Mouse (Mus musculus): ENCODE results near the gene Slc6a16. TPM values are rescaled to one million over a fixed set of nuclear protein-coding genes. Genes with fewer than 3 reads are reported as not detected.

Slc6a16 gene
- total and polyA plus RNA-seq, 3 experiments = not detected

GRCm38 (mm10) chr7:45253806-45254205 lies 12.9 kb downstream of the Slc6a16 start:
- DNase-seq = no peak

GRCm38 (mm10) chr7:45255822-45256221 lies 14.9 kb downstream of the Slc6a16 start:
- DNase-seq = peak; percentile 34

DNA sequence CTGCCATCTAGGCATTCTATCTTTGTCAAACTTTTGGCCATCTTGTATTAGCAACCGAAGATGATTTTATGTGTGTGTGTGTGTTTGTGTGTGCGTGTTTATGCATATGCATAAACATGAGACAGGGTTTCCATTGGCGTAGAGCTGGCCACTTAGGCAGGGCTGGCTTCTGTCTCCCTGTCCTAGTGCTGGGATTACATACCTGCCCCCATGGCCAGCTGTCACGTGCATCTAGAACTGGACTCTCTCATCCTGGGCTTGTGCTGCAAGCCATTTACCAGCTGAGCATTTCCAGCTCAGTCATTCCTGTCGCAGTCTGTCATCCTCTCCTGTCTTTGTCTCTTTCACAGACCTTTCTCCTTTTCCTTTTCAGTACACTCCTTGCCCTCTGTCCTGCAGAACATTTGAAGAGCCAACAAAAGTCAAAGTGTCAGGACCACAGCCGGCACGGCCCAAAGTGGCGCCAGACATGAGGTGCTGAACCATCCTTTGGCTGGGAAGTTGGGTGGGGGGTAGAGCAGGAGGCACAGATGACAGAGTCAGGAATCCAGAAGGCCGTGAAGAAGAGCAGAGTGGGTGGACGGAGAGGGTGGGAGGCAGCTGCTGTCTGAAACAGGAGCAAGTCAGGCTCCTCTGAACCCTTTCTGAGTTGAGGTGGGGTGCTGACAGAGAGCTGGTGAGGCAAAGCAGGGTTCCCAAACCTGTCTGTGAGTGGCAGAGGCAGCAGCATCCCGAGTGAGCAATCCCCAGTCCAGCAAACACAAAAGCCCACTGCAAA lies 16.4 kb downstream of the Slc6a16 start:
- no peak for DNase-seq

GRCm38 (mm10) chr7:45259281-45259680 lies 18.4 kb downstream of the Slc6a16 start:
- DNase-seq = no peak

- no peak for DNase-seq
Observed at GRCm38 (mm10) chr7:45262266-45262665, 21.4 kb downstream of the Slc6a16 start.

GRCm38 (mm10) chr7:45263006-45263607 lies 22.2 kb downstream of the Slc6a16 start:
- DNase-seq = no peak

GRCm38 (mm10) chr7:45264348-45264747 lies 23.5 kb downstream of the Slc6a16 start:
- no peak for DNase-seq

GRCm38 (mm10) chr7:45265518-45265917 lies 24.6 kb downstream of the Slc6a16 start:
- no peak for DNase-seq

DNA sequence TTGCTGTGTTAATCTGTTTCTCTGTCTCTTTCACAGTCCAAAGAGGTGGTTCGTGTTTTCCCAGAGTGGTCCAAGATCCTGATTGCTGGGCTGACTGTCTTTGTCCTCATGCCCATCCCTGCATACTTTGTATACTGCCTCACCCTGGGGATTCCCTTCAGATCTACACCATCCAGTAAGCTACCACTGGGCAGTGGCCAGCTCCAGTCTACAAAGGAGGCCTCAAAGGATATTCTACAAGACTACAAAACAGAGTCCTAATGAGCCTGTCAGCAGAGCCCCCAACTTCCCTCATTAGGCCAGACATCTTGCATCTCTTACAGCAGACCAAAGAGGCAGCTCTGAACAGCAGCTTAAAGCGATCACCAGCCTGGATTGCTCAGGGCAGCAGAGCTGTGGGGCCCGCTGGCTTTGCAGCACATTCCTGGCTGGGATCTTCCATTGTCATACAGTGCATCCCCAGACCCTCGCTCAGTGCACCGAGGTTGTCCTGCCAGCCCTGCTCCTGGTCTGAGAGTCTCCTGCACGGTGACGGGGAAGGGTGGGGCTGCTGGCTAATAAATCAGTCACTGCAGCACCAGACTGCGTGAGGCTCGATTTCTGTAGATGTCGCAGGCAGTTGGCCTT lies 32.0 kb downstream of the Slc6a16 start:
- DNase-seq = no peak

DNA sequence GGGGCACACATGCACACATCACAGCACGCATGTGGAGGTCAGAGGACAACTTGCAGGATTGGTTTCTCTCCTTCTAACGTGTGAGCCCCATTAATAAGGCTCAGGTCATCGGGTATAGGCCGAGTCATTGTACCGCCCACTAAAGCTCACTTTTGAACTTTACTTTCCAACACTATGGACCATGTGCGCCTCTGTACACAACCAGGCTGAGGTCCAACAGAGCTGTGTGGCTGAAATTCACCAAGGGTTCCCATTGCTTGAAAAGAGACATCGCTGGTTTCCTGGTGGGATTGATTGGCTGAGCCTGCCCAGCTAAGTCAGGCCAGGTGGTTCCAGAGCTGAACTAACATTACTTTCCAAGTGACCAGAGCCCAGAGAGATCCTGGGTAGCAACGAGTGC lies 32.8 kb downstream of the Slc6a16 start:
- DNase-seq = no peak

- DNase-seq = peak; percentile 85
Observed at GRCm38 (mm10) chr7:45277136-45277760, 36.4 kb downstream of the Slc6a16 start, which contains the start of gene Slc6a21. Gene Slc6a21 (plus strand): TSS chr7:45277513.

- no peak for DNase-seq
Observed at GRCm38 (mm10) chr7:45286486-45286885, 45.6 kb downstream of the Slc6a16 start.

DNA sequence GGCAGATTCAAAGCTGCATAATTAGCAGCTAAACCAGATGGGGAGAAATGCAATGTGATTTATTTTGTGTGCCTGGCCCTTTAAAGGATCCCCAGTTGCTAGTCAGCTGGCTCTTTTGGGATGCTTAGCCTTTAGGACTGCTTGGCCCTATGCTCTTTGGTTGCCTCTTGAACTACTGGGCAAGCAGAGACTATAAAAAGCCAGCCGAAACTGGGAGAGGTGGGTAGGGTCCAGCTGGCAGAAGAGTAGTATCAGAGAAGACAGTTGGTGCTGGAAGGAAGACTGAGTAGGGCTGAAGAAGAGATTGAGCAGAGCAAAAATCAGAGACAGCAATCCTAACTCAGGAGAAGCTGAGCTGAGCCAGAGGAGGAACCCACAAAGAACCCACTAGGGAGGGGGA lies 55.7 kb downstream of the Slc6a16 start:
- DNase-seq = peak; percentile 17

GRCm38 (mm10) chr7:45297563-45297962 lies 56.7 kb downstream of the Slc6a16 start:
- DNase-seq = no peak

DNA sequence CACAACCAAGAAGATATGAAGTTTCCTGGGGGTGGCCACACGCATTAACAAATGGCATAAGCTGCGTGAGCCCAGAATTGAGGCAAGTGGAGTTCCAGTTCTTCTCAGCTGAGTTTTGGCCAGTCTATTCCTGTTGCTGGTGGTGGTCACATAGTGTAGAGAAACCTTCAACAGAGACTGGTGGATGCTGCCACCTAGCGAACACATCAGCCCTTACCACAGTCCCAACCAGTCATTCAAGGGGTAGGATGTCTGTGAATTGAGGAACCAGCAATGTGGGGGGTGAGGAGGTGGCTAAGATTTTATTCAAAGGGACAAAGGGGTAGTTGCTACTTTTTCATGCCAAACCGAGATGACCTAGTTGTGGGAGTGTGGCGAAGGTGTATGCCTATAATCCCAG lies 58.9 kb downstream of the Slc6a16 start:
- peak; percentile 15 for DNase-seq

DNA sequence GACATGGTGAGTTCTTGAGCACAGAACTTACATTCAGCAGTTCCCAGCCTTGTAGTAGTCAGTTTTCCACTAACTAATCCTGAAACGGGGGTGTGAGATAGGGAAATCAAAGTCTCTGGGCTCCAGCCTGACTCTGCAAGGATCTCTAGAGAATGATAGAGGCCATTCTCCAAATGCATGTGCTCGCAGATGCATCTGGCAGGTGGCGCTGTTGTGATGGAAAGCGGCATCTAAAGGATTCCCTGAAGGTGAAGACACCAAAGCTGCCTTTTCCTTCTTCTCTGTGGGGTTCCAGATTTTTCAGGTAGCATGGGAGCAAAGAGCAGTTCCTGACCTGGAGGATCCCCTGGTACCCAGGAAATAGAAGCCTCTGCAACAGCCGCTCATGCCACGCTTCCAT lies 59.4 kb downstream of the Slc6a16 start:
- peak; percentile 65 for DNase-seq

GRCm38 (mm10) chr7:45302626-45303025 lies 61.7 kb downstream of the Slc6a16 start:
- no peak for DNase-seq

DNA sequence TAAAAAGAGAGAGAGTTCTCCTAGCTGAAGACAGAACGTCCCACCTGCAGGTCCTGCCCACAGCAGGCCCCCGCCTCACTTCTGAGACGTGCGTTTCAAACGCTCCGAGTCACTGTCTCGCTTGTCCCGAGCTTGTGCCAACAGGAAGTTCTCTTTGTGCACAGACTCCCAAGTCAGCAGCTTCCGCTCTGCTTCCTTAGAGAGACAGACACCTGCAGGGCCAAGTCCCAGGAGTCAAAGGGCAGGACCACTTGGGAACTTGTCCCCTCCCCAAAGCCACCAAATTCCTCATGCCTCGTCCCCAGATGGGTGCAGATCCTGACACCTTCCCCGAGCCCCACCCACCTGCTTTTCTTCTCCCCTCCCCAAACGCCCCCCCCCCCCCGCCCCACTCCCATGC lies 64.0 kb downstream of the Slc6a16 start:
- no peak for DNase-seq

GRCm38 (mm10) chr7:45305275-45305674 lies 64.4 kb downstream of the Slc6a16 start:
- peak; percentile 54 for DNase-seq

DNA sequence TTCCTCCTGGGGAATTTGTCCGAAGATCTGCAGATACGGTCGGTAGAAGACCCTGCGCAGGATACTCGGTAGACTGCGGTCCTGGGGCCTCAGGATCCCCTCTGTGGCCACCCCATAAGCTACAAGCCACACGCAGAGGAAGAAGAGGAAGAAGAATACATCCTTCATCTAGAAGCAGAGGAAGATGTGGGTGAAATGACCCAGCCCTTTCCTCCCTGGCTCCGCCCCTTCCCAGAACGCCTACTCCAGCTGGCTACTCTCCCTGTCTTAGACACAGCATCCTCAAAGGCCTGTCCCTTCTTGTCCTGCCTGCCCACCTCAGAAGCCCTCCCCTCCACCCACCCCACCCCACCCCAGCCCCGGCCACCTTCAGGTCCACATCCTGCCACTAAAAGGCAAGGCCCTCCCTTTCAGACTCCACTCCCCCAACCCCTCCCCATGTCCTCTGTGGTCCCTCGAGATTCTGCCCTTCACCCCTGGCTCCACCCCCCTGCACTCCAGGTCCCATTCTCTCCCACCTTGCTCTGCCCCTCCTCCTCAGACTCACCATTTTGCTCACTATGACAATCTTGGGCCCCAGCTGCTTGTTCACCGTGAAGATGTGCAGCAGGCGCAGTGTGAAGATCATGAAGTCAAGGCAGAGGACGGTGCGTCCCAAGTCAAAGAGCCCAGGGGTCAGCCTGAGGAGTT lies 67.8 kb downstream of the Slc6a16 start:
- DNase-seq = no peak

- peak; percentile 33 for DNase-seq
Observed at GRCm38 (mm10) chr7:45309455-45309854, 68.6 kb downstream of the Slc6a16 start.

GRCm38 (mm10) chr7:45312023-45312422 lies 71.1 kb downstream of the Slc6a16 start:
- peak; percentile 17 for DNase-seq

All from adrenal gland, adult 2 months (tissue).